Mouse (Mus musculus) urinary bladder, postnatal 36 days (tissue): Measurements from ENCODE around the gene Bcl2l2.
A peak's percentile ranks its signal among the peaks of the same experiment; 100 is the strongest.

Experiments
- DNase-seq, 2 experiments: peaks; one replicate each; pipeline ENCODE4 v3.0.0; 2022; ENCODE audit warnings: low spot score in 2 of 2, mixed read lengths in 1 of 2

The Bcl2l2 gene

DNA sequence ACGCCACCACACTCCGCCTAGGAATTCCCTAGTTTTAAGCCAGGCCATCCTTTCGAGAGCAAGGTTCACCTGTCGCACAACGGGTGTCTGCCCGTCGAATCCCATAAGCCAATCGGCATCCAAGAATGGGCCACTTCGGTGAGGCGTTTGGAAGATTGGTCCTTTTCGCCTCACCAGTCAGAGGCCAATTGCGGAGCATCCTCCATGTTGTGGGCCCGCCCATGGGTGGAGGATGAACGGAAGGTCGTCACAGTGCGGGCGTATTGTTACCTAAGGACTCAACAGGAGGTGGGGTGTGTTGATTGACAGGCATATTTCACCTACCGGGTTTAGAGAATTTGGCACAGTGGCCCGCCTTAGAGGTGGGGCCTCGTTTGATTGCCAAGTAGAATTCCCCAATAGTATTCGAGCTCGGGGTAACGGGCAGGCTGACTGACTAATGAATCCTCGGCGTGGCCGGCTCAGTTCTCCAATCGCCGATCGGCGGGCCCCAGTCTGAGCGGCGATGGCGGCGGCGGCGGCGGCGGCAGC lies 10.5 kb downstream of the Bcl2l2 start:
- DNase-seq, result peak; percentile 98

DNA sequence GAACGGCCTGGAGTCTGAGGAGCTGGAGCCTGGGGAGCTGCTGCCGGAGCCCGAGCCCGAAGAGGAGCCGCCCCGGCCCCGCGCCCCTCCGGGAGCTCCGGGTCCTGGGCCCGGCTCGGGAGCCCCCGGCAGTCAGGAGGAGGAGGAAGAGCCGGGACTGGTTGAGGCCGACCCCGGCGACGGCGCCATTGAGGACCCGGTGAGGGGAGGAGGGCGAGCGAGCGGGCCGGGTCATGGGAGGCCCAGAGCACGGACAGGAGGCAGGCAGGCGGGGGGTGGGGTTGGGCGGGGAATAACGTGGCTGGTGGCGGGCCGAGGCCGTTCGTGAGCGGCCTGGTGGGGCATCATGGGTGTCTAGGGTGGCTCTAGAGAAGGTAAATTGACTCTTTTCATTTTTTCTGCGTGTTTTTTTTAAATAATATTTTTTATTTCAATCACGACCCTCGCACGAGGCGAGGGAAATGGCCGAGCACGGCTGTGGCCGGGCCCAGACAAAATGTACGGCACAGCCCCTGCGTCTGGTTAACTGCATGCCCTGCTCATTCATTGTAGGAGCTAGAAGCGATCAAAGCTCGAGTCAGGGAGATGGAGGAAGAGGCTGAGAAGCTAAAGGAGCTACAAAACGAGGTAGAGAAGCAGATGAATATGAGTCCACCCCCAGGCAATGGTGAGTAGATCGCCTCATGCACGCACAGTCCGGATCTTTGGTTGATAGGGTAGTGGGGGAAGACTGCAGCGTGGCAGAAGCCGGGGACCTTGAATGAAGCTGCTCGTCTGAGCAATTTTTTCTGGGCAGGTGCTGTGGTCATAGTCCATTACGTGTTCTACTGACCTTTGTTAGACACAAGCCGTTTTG lies 11.3 kb downstream of the Bcl2l2 start:
- DNase-seq, result peak in 1 of 2 experiments; percentile 62

DNA sequence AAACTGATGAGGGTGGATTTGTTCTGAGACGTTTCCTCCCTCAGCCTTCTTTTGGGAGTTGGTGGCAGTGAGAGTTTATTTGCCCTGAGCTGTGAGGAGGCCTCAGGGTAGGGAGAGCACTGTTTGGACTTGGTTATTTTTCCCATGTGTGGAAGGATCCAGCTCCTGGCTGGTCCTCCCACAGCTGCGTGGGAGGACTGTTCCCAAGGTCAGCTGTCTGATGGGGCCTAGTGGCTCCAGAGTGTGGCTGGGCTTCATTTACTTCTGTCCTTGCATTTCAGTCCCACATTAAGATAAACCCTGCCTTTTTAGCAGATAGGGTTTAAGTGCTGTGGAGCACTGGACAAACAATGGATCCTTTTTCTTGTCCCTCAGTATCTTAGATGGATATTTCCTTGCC lies 14.3 kb downstream of the Bcl2l2 start:
- DNase-seq, result no peak

DNA sequence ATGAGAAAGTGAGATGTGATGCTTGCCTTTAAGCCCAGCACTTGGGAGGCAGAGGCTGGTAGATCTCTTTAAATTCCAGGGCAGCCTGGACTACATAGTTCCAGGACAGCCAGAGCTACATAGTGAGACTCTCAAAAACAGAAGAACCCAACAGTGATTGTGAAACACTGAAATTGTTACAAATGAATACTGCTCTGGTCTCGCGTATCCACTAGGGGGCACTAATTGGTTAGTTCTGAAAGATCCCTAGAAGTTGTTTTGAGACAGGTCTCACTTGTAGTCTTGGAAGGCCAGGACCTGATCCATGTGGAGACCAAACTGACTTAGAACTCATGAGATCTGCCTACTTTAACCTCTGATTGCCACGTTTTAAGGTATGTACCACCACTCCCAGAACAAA lies 17.2 kb downstream of the Bcl2l2 start:
- DNase-seq, result peak; percentile 58 to 60

DNA sequence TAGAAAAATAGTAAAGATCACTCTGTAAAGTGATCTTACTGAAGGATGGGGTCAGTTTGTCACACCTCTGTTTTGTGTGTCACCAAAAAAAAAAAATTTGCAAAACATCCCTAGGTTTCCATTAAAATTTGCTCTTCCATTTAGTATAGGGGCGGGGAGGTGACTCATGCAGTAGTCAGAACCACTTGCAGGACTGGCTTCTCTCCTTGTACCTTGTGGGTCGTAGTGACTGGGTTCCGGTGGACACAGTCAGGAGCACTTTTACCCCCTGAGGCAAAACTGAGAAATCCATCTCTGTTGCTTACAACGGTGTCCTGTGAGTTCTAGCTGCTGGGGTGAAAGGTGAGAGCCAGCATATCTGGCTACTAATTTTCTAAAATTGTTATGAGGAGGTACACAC lies 20.5 kb downstream of the Bcl2l2 start:
- DNase-seq, result no peak

DNA sequence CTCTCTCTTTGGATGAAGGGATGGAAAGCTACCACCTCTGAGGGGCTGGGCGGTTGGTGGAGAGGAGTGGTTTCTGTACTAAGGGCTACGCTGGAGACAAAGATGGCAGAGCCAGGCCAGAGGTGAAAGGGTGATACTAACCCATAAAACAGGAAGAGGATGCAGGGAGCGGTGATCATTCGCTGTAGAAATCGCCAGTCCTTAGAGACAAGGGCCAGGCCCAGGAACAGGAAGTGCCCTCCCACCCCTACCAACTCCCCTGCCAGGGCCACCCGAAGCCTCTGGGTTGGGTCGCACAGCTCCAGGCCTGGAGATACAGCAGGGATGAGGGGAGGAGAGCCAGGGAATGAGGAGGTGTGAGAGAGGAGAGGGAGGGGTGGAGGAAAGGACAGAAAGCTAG lies 25.5 kb downstream of the Bcl2l2 start:
- no peak for DNase-seq

DNA sequence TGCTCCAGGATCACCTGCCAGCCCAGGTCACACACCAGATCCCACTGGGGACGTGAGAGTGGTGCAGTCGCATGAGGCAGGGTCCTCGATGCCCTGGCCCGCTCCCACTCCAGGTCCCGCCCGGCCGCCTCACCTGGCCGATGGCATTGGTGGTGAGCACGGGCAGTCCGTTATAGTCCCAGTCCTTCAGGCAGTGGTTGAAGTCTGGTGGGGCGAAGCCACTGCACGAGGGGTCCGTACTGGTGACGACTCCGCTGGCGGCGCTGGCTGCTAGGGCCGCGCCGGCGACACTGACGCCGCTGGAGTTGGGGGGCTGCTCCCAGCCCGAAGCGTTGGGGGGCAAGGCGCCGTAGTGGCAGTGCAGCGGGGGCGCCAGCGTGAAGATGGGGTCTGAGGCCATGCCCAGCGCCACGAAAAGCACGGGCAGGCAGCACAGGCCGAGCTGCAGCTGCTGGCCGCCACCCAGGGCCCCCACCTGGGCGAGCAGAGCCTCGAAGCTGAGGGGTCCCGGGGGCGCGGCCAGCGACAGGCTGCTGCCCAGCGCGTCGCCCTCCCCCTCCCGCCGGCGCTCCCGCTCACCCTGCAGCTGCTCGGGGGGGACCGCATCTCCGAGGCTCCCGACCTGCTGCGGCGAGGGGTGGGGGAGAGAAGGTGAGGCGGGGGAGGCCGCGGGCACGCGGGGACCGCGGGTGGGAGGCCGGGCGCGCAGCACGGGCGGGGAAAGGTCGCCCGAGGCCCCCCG lies 29.1 kb downstream of the Bcl2l2 start:
- no peak for DNase-seq

DNA sequence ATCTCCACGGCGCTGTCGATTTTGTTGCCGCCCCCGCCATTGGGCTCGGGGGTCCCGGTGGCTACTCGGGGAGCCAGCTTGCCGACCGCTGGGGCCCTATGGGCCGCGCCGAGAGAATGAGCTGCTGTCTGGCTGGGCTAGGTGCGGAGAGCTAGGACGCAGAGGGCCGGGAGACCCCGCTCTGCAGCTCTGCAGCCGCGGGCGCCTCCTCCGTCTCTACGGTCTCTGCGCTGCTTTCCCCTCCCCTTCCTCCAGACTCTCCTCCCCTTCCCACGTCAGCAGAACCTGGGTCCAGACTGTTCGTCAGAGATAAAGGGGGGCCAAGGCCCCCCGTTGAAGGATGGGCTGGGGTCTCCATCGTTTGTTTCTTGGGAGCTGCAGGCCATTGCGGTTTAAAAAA lies 29.7 kb downstream of the Bcl2l2 start, which contains the start of gene Slc22a17:
Slc22a17 (minus strand) TSS at position 247 of the 400 bp plus-strand sequence.
- DNase-seq, result peak; percentile 62 to 70

DNA sequence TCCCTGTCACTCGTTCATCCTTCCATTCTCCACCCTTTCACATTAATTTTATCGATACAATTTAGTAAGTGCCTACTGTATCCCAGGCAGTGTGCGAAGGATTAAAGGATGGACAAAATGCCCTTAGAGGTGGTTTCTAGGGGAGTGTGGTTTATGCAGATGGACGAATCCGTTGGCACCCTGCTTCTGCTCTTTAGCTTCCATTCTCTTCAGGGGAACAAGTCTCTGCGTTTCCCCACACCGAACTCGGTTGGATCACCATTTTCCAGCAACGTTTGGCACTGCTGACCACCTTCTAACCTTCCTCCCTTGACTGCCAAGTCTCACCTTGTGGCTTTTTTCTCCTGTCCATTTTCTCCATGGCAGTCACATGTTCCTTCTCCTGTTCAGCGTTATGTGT lies 30.2 kb downstream of the Bcl2l2 start:
- no peak for DNase-seq

DNA sequence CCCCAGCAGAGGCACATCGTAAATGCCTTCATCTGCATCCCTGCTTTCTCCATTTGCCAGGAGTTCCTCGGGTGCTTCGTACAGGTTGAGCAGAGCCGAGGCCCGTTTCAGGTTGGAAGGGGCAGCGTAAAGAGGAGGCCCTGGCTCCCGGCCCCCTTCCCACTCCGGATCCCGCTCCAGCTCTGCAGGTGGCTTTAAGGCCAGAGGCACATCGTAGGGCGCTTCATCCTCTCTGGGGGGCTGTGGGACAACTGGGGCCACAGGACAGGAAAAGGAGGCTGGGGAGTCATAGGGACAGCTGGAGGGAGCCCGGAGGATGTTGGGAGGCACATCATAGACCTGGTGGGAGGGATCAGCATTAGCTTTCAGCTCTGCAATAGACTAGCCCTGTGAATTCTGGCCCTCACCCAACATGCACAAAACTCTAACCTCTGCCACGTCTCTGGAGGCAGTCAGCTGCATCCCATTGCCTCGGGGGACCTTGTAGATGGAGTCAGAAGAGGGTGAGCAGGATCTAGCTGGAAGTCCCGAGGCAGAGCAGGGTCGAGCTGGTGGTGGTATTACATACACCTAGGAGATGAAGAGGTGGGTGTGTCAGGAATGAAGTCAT lies 37.0 kb downstream of the Bcl2l2 start:
- DNase-seq, result no peak

DNA sequence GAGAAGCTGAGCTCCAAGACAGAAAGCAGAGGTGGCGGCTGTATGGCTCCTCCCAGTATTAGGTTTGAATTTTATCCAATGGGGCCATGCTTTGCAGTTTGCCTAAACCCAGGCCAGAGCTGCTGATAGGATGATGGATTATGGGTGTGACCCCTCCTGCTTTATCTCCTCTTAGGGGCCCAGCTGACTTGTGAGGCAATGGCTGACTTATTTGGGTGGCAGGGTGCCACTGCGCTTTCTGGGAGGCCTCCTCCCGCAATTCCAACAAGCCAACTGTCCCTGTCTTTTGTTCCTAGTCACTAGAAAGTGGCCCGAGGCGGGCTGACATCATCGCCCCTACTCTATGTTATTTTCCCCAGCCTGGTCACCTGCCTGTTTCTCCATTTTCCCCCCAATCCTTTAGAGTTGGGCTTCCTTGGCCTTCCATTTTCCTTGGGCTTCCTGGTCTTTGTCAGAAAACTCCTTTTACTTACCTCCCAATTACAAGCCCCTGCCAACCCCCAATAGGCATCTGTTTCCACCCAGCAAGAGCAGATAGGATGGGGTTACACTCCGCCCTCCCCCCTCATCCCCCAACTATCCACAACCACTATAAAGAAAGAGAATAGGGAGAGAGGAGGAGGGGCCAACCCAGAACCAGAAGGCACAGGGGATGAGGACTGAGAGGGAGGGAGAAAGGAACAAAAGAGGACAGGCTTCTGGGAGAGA lies 41.6 kb downstream of the Bcl2l2 start:
- DNase-seq, result peak; percentile 72 to 79

DNA sequence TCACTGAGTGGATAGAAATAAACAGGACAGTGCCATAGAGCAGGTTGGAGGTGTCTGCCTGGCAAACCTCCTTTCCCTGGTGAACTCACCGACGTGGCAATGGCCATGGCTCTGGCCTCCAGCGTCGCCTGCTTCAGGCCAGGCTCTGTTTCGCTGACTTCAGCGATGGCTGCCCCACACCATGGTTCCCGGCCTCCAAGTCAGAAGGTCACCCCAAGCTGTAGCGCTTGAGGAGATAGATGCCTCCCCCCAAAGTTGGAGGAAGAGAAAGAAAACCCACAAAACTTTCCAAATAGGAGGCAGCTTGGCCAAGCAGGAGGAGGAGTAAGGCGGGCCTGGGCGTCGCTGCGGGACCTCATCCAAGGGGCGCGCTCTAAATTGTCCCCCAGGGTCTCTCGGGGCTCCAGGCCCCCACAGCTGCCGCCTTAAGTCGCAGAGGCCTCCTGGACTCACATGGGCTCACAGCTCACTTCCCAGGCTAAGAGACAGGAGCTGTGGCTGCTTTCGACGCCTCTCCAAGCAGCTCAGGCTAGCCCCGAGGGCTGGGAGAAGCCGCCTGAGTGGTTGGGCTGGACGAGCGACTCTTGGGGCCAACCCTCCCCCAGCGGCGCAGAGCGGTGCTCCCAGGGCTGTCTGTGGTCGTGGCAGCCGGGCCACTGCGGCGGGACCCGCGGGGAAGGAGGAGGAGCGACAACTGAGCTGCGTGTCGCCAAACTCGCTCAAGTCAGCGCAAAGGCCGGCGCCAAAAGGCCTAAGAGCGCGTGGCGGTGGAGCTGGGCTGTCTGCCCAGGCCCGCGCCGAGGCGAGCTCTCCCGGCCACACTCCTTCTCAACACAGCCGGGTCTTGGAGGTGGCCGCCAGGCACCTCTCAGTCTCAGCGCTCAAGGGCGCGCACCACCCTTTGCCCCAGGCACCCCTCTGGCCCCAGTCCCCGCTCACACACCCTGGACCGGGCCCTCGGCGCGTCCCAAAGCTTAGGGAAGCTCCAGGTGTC lies 42.5 kb downstream of the Bcl2l2 start, which contains the start of gene Efs:
Efs (minus strand) TSS at position 778 of the 994 bp plus-strand sequence.
- DNase-seq, result peak; percentile 79 to 81

DNA sequence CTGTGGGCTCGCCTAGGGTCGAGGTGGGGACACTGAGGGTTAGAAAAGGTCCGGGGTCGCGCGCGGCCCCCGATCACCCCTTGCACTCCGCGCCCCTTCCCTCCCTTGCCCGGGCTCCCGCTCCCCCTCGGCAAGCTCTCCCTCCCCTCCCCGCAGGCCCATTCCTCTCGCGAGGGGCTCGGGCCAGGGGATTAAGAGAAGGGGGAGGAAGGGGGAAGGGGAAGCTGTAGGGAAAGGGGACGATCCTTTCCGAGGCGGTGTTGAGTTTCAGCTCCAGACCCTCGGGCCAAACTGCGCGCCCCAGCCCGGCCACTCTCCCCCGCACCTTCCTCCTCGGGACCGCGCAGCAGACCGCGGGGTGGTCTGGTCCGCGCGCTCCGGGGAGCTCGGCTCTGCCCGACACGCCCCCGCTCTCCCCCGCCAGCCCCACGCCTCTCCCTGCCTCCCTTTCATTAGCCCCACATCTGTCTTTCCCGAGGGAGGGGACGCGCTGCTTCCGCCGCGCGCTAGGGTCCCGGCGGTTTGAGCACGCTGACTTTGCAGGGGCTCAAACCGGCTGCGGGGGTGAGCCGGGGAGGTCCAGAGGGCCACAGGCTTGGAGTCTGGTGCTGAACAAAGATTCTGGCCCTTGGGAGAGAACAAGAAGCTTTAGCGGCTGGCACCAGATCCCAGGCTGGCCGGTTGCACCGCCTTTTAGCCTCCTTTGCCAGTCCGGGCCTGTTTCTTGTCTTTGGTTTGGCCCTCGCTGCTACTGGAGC lies 43.4 kb downstream of the Bcl2l2 start:
- peak; percentile 84 for DNase-seq

DNA sequence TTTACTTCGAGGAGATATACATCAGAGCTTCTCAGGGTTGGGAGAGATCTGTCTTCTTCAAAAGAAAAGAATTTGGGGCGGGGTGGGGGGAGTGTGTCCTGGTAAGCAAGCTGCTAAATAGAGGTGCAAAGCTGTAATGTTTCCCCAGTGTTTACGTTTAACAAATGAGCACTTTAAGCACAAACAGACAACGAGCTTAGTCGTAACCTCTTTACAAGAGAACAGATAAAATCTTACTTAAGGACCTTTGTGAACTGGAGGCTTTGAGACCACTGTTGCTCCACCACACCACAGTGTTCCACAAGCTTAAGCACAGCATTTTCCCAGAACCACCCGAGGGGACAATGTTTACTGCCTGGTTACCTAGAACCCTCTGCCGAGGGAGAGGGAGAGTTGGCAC lies 44.1 kb downstream of the Bcl2l2 start:
- DNase-seq, result no peak

DNA sequence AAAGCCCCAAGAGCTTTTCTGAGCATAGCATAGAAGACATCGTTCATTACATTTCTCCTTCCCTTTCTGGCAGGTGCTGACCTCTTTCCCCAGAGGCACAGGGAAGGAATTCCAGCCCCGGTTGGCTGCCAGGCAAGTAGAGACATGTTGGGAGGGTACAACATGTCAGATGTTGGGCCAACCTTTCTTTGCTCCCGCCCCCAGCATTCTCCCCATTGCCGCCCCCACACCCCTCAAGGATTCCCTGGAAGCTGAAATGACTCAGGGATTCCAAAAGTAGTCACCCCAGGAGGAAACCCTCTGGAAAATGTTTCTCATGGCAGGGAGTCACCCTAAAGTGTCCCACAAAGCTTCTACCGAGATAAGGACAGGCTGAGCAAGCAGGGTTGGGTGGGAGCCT lies 46.6 kb downstream of the Bcl2l2 start:
- DNase-seq, result no peak

DNA sequence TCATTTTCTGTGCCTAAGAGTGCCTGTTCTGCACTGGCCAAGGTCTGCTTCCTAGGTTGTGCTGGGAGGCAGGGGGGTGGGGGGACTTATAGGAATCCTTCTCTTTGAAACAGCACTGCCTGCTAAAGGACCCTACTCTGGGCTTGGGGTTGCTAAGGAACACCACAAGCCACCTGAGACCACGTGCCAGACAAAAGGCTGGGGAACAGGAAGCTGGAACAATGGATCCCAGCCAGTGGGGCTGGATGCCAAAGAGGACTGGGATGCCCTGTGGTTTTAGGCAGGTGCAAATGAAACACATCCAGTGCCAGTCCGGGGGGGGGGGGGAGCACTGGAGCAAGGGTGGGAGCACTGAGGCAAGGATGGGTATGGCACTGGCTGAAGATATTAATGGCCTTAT lies 47.3 kb downstream of the Bcl2l2 start:
- DNase-seq, result no peak

DNA sequence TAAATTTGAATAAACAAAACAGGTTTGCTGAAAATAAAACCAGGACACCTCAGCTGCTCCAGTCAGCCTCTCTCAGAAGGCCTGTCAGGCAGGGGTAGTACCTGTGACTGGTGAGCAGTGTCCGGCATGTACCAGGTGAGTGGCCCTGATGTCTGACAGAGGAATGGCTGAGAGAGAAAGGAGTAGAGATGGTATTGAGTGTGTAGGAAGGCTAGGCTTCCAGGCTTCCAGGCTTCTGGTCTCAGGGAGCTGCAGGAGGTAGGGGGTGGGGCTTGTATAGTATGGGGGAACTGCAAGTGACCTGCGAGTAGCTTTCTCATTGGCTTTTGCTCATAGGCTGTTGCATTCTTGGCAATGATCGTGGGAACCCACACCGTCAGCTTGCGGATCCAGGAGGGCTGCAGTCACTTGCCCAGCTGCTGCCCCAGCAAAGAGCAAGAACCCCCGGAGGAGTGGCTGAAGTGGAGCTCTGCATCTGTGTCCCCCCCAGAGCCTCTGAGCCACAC lies 49.5 kb downstream of the Bcl2l2 start, which contains the start of gene Il25:
Il25 (plus strand) TSS at position 51 of the 506 bp plus-strand sequence.
- DNase-seq, result no peak

DNA sequence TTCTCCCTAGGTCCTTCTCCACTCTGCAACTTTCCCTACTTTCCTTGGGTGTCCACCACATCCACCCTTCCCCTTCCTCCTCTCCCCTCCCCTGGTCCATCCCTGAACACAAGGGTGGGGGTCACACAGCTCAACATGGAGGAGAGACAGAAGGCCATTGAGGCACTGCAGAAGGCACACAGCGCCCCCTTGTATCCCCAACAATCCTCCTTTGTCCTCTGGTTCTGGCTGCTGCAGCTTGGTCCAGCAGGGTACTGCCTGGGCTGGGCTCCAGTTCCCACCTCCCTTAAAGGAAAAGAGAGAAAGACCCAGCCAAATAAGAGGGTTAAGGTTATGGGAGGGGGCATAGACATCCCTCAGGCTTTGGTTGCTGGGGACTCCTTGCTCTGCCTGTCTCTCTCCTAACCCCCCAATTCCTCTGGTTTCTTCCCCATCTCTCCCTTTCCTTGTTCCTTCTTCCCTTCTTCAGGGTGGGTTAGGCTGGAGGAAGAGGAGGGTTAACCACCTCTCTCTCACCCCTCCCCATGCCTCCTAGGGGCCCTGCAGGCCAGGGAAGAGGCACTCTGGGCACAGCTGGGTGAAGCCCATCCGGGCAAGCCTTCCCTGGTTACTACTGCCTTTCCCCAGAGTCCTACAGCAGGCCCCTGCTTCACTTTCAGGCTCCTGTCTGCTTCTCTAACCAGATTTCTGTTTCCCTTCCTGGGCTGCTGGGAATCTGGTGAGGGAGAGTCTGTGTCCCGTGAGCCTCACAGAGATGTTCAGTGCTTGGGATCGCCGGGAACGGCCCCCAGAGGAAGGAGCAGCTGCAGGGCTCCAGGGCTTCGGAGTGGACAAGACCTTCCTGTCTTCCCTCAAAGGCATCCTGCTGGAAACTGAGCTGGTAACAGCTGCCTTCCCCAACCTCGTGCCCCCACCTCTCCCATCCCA lies 53.0 kb downstream of the Bcl2l2 start, which contains the start of gene Cmtm5:
Cmtm5 (plus strand) TSS at position 358 of the 927 bp plus-strand sequence.
- no peak for DNase-seq
